ENCODE assay signal across 25 mouse cellular contexts in genomic region chr3:88285565-88285895, GRCm38 (mm10). TPM values are rescaled to one million over a fixed set of nuclear protein-coding genes. Genes with fewer than 3 reads are reported as not detected.
"Had no signal": no experiment of that assay in that cellular context is flagged by ENCODE, and none has a peak within 500 bp of the region (broad histone marks: within the 10 kb centered on the region; RNA-seq: fewer than 3 reads in every experiment).

No protein-coding gene starts in this region.

RNA-seq across cellular contexts. Expression of gene Gm38392, which starts 1.5 kb away (rescaled TPM):
- total RNA-seq: common myeloid progenitor, adult 5-6 weeks; forebrain, postnatal 0 days; granulocyte monocyte progenitor cell, adult 5-6 weeks had no signal
- polyA plus RNA-seq: cortical plate, adult 2 months; embryonic facial prominence, embryonic 10.5 days; embryonic facial prominence, embryonic 11.5 days; embryonic facial prominence, embryonic 12.5 days; embryonic facial prominence, embryonic 14.5 days; erythroblast, embryonic 14.5 days; forebrain, embryonic 10.5 days; forebrain, embryonic 12.5 days; forebrain, embryonic 13.5 days; forebrain, embryonic 15.5 days; frontal cortex, adult 2 months; heart, adult 2 months had no signal

RNA-seq across cellular contexts. Expression of gene Rhbg, which starts 31.0 kb away (rescaled TPM):
- total RNA-seq: common myeloid progenitor, adult 5-6 weeks; gastrocnemius, adult 18-20 months; gastrocnemius, adult 2 months; gastrocnemius, adult 8-10 months; gastrocnemius, postnatal 10 days; gastrocnemius, postnatal 14 days; gastrocnemius, postnatal 25 days; gastrocnemius, postnatal 36 days; granulocyte monocyte progenitor cell, adult 5-6 weeks; heart, adult 2 months; heart, adult 8-10 months had no signal
- polyA plus RNA-seq: cortical plate, adult 2 months; erythroblast, embryonic 14.5 days; forebrain, embryonic 11.5 days; forebrain, embryonic 16.5 days; frontal cortex, adult 2 months had no signal
